Mouse (Mus musculus) lung, postnatal 0 days (tissue): Measurements from ENCODE around the gene Man1c1.

ENCODE experiments used
- CTCF ChIP-seq: IDR thresholded peaks from 2 replicates; pipeline ENCODE4 v1.5.1; 2016; ENCODE audit warnings: antibody characterized with exemption, mild to moderate bottlenecking
- EP300 ChIP-seq: IDR thresholded peaks from 2 replicates; pipeline ENCODE4 v1.6.1; 2016; ENCODE audit warnings: antibody characterized with exemption, mild to moderate bottlenecking, control low read depth

DNA sequence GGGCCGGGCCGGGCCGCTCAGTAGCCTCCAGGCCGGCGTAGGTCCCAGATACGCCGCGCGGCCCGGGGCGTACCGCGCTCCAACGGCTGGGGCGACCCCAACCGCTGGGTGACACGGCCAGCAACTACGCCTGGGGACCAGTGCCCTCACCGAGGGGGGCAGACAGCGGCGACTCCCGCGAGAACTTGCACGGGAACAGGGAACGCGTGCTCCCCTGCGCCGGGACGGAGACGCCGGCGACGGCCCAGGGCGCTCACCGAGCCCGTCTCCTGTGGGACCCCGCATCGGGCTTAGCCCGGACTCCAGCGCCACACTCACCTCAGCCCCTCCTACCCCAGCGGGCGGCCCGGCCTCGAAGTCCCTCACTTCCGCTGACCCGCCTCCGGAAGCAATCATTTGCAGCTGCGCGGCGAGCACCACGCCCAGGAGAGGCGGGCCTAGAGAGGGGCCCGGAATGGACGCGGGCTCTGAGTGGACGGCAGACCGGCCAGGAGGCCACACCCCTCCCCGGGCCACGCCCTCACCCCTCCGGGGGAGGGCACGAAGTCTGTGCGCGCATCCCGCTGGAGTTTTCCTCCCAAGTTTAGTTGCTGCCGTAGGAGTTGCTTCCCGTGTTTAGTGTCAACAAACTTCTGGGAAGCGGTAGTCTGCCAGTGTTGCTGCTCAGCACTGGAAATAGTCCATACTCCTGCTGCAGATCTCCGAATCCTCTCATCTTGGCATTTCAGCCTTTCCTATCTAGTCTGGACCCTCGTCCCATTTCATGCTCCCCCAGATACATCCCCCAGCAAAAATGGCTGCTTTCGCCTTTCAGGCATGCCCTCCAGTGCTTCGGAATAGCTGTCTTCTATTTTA lies 168.9 kb downstream of the Man1c1 start, which contains the start of gene Mtfr1l:
- TF ChIP-seq CTCF (peak; percentile 1; the same call in 1 of the 2 replicates), EP300 (no peak)
